Mouse (Mus musculus) megakaryocyte, embryonic 14.5 days (primary cell): ENCODE data around the gene Gpr18.

Experiments
- FLI1 ChIP-seq: IDR thresholded peaks from 2 replicates; pipeline ENCODE4 v1.6.1; 2012; ENCODE audit warnings: low read length, inconsistent platforms, mixed read lengths
- GATA1 ChIP-seq: IDR thresholded peaks from 3 replicates; pipeline ENCODE4 v1.6.1; 2012; ENCODE audit warnings: mixed read lengths, low read length, inconsistent platforms, borderline replicate concordance

GRCm38 (mm10) chr14:121964990-121965389 is 49.4 kb upstream of the Gpr18 start, which contains the start of gene Gpr183:
- TF ChIP-seq GATA1 = no peak
- no peak for TF ChIP-seq FLI1
